Mouse (Mus musculus) adrenal gland, adult 18-20 months (tissue): Measurements from ENCODE around the gene Tph1. TPM values are rescaled to one million over a fixed set of nuclear protein-coding genes. Genes with fewer than 3 reads are reported as not detected.
"Not testable (repeated sequence)": the region's sequence is repeated elsewhere in the genome, so short reads cannot be mapped to it uniquely, and the experiment has no call there.

Experiments used
- DNase-seq, 2 experiments: peaks; one replicate each; pipeline ENCODE4 v3.0.0; 2021 to 2022; ENCODE audit warnings: low spot score in 2 of 2
- total RNA-seq, 2 experiments: library from RNA; stranded (reverse); gene quantifications; 1 replicate in 1 of 2; 2 replicates in 1 of 2; pipeline ENCODE4 v1.2.3; 2021

The Tph1 gene
- total RNA-seq, 2 experiments from 2014 or later, result 0.45 TPM; not detected in 1

DNA sequence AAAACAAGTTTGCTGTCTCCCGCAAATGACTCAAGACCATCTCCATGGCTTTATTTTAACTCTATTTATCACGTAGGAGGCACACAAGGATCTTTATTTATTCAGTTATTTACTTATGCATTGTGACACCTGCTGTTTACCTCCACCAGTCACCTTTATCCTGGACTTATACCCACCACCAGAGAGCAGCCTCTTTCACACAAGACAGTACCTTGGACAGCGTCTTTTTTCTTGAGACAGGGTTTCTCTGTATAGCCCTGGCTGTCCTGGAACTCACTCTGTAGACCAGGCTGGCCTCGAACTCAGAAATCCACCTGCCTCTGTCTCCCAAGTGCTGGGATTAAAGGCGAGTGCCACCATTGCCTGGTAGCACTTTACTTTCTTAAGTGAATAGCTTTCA, 22.1 kb downstream of the Tph1 start:
- DNase-seq, result not testable (repeated sequence)

DNA sequence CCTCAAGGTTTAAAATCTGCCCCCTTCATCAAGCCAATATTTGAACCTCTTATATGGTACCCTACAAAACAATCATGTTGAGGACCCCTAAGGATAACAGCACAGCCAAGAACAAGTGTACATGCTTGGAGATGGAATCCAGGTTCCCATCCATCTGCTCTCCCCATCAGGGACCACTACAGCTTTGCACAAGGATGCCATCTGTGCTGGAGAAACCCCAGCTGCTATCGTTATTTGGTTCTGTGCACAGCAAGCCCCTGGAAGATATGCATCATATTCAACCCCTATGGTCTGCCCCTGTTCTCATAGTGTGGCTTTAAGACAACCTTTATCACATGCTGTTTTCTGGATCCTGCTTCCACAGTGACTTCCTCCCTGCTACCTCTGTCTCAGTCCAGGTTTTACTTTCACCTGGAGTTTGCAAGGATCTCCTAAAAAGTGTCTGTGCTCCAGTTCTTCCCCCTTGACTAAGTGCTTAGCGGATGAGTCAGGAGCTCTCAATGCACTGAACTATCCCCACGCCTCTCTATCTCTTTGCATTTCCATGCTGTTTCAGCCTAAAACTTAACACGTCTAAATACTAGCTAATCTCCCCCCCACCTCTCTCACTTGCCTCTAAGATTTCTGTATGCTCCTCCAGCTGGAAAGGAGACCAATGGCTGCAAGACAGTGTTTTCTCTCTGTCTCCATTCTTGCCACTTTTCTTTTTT, 23.8 kb downstream of the Tph1 start:
- no peak for DNase-seq

DNA sequence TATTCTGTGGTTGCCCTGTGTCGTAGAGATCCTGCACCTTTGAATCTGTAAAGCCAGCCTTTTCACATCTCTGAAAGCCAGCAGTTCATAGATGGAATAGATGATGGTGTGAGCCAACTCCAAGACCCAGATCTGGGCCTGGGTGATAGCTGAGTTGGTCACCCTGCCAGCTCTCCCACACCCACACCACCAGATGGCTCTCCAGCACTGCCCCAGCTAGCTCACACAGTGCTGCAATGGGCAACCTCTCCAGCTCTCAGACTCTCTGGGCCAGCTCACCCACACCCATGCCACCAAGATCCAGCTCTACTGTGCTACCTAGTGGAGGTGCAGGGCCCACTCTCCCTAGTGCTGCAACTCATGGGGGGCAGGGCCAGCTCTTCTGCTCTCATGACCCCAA, 29.2 kb downstream of the Tph1 start:
- no peak for DNase-seq

DNA sequence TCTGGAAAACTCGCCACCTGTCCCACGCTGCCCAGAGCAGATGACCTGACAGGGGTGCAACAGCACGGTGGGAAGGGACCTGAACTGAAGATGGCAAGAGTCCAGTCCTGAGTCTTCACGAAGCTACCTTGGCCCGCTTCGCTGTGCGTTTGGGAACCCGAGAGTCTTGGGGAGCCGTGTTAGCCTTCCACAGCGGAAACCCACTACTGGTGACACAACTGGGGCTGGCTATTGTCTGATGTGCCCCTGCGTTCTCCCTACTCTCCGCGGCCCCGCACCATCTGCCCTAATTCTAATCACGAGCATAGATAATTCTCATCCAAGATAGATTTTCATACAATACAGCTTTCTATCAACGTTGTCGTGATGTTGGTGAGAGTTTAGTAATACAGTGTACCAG, 32.3 kb downstream of the Tph1 start:
- no peak for DNase-seq

DNA sequence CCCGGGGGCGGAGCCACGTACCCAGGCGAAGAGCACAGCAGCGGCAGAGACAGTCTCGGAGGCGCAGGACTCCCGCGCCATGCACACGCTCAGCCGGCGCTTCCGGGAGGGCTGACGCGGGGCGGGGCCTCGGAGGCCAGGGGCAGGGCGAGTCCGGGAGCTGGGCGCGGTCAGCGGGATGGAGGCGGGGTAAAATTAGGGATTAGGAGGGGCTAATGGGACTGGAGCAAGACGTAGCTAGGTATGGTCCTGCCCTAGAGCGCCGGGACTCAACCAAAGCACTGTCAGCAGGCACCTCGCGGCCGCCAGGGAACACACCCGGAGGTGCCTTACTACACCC, 32.7 kb downstream of the Tph1 start, which contains the start of gene Sergef:
Gene Sergef (minus strand): TSS at position 116 of the 340 bp plus-strand sequence.
- DNase-seq, result peak; percentile 90 to 91

DNA sequence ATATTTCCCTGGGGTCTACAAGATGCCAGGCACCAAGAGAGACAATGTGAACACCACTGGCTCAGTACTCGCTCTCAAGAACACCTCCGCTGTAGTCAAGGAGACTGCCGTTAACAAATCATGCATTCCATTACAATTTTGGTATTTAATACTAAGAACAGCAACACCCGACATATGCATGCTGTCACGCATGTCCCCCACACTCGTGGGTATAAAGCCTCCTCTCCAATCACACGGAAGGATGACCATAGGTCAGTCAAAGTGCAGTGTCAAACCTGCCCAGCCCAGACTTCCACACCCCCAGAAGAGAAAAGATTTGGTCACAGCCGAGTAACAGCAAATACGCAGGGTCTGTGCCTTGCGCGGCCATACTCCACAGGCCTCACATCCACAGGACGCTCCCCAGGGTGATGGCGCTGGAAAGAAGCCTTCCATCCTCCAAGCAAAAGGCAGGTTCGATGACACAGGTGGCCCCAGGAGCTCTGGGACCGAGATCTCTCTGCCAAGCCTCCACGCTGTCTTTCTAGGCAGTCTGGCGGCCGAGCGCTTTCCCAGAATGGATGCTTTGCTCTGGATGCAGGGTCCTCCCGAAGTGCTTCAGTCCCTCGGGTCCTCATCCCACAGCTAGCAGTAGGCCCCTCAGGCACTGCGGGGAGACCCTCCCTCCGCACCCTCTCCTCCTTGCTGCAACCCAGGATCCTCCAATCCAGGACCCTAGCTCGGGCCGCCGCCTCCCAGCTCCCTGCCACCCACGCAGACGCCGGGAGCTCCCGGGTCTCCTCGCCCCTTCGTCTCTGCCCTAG, 33.2 kb downstream of the Tph1 start:
- DNase-seq, result no peak

DNA sequence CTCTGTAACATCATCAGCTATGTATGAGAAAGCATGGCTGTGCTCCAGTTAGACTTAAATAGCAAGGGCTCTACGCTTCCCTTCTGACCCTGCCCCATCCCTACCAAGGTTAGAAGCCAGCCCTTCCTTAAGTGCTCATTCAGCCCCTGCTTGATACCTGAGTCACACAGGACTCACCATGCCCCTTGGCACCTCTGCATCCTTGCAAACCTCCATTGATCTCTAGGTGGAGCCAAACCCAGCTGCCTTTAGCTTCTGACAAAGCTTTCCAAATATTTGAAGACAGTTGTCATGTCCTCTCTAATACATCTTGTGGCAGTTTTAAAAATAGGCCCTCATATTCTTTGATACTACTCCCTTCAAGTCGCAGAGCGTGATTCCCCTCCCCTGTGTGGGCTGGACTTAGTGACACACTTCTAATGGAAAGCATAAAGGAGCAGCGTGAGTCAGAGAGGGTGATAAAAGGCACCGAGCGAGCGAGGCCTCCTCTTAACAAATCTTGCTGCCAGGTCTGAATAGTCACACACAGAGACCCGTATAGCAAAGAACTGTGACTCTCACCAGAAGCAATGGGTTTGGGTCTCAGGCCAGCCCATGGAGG, 43.9 kb downstream of the Tph1 start:
- no peak for DNase-seq

DNA sequence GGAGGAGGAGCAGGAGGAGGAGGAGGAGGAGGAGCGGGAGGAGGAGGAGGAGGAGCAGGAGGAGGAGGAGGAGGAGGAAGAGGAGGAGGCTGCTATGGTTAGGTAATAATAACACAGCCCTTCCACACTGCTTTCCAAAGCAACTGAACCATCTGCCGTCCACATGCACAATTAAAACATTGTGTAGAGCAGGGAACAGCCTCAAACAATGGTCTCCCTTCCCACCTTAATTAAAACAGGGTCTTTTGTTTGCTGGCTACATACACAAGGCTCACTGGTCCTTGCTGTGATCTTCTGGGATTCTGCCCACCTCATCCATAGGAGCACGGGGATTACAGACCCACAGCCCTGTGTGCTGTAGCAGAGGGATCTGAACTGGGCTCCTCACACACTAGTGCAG, 48.4 kb downstream of the Tph1 start:
- no peak for DNase-seq

DNA sequence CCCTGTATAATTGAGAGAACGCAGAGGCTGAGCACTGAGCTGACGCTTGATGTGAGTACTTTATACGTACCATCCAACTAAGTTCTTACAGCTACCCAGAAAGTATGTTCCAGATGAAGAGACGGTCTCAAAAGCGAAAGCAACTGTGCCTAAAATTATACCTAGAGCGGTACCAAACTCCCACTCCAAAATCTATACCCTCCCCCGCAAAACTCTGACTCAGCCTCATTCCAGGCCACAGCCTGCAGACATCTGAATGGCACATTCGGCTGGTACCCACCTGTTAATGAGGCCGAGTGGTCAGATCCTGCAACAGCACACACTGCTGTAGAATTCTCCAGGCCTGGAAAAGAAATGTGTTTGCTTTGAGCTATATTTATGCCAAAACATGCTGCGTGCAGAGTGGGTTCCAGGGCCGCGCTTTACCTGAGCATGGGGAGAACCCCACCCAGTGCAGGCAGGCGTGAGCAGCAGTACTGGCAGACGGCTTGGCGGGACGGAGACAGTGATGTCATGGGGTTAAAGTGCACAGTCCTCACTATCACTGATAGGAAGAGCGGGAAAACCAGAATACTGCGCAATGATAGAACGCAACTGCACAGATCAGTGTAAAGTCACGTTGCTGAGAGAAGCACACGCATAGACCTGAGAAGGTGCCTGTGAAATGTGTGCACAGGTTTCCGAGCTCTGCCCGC, 53.8 kb downstream of the Tph1 start:
- DNase-seq, result no peak

DNA sequence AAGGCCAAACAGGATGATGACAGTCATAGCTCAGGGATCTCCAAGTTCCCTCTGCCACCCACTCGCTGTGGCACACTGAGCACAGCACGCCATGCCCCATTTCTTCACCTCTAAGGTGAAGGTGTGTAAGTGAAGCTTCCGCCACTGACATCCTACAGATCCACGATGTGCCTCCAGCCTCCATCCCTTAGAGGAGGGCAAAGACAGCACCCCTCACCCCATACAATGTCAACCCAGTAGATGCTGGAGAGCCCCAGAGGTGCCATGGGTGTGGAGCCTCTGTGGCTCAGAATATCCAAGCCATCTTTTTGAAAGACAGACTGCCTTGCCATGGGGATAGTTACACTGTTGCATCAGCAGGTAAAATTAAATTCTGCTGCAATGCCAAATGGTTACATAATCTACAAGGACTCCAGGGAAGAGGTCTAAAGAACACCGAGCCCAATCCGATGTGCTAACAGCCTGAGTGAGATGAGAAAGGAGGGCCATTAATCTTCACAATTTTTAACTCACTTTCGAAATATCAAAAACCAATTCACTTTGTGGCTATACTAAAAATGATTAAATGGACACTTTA, 55.8 kb downstream of the Tph1 start:
- DNase-seq, result no peak

DNA sequence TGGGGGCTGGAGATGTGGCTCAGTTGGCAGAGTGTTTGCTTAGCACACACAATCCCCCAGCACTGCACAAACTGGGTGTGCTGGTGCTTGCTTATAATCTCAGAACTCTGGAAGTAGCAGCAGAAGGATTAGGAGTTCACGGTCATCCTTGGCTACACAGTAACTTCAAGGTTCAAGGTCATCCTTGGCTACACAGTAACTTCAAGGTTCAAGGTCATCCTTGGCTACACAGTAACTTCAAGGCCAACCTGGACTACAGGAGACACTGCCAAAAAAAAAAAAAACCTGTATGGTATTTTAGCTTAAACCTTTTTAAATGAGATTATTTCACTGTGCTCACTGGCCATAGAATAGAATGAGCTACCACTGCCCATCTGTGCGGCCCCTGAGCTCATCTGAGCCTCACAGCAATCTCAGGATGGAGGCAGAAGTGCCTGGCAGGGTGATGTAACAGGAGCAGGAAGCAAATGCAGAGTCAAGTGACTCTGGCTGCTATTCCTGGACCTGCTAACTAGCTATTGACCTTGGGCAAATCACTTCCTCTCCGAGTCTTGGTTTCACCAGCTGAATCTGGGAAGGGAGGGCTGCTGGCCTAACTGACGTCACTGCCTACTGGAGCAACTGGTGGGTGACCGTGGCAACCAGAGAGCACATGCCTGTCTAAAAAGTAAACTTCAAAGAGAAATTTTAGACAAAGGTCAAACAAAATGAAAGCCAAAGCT, 56.9 kb downstream of the Tph1 start:
- peak in 1 of 2 experiments; percentile 44 for DNase-seq

DNA sequence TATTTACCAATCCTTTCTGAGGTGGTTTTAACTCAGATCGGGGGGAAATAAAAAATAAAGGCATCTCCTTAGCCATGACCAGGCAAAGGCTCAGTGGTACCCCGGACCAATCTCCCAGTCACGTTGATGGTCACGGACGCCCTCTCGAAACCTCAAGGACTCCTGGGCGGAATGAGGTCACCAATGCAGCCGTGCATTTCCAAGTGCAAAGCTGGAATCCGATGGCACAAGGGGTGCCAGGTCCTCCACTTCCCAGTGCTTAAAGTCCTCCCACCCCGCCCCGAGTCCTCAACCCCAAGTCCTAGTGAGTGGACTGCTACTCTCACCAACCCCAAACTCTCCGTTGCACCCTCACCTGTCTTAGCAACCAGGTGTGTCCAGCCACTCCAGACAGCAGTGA, 58.1 kb downstream of the Tph1 start:
- DNase-seq, result no peak

DNA sequence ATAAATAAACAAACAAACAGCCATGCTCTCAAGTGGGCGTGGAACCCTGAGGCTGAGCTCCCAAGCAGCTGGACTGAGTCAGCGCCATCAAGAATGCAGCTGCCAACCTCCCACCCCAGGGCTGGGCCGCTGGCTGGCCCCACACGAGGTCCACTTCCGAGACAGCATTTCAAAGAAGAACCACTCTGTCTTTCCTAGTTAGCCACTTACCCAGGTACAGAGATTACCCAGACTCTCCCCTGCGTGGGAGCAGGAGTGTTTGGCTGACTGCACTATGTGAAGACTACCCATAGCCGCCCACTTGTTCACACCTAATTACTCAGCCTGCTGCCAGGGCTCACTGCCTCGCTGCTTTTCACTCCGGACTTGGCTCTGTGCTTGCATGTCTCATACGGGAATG, 59.2 kb downstream of the Tph1 start:
- no peak for DNase-seq

DNA sequence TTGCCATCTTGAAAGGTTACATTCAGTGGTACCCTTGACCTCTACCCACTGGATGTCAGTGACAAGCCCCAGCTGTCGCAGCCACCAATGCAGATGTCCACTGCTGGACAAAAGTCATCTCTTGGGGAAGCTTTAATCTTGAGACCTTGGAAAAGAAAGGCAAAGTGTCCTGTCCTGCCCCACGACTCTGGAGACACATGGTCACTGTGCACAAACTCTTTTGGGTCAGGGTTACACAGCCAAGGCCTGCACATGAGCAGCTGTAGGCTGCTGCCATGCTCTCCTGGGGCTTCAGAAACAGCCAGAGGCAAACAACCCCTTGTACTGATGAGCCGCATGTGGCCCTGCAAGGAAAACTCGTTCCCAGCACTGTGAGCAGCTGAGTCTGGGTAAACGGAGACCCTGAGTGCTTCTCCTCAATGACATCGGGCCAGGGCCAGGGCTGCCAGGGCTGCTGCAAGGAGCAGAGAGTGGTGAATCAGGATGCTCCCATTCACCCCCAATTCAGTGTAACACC, 59.9 kb downstream of the Tph1 start:
- no peak for DNase-seq

DNA sequence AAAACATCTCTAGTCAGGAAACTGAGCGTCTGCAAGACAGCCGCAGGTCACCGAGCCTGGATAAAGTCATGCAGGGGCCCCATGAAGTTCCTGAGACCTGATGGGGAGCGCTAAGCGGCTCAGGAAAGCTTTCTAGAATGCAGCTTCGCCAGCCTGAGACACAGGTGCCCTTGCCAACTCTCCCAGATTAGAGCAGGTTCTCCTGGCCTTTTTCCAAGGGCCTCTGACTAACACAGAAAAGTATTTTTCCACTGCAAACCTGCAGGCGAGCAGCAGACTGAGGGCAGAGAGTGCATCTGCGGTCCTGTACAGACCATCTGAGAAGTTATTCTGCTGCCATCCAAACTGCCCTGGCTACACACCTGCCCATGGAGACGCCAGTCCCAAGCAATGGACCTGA, 60.4 kb downstream of the Tph1 start:
- peak in 1 of 2 experiments; percentile 54 for DNase-seq

DNA sequence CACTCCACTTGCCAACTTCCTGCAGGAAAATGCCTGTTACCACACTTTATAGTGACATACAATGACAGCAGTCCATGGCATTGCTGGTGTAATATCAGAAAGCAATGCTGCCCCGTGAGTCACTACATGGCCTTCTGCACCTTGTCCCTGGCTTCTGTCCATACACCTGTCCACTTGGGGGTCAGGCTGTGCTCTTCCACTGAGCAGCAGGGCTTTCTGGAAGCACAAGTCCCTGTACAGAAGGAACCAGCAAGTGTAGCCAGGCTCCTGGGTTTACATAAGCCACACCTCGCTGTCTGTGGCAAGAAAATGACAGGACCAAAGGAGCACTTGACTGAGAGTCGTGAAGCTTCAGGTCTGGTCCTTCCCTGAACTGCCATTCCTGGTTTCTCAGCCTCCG, 63.0 kb downstream of the Tph1 start:
- no peak for DNase-seq

DNA sequence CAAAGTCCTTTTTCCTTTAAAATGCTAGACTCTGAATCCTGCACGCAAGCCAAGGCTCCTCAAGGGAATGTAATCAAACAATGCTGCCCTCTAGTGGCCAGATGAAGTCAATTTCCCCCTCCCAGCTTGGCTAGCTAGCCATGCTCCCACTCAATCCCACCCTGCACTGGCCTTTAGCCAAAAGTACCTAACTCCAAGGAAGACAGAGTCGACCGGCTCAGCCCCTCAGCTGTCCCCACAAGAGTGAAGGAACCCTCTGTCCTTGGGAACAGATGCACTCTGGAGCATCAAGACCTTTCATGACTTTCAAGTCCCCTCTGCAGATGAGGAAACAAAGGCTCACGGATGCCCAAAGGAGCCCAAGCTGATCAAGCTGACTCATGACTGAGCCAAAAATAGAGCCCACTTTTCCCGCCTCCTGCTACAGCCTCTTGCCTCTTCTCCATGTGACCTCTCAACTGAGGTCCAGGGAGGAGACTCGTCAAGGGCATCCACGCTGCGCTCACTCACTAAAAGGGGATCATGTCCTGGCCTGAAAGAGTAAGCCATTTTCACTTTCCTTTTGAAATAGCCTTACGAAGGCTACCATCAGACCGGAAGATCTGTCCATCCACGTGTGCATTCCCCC, 64.8 kb downstream of the Tph1 start:
- peak in 1 of 2 experiments; percentile 52 for DNase-seq

DNA sequence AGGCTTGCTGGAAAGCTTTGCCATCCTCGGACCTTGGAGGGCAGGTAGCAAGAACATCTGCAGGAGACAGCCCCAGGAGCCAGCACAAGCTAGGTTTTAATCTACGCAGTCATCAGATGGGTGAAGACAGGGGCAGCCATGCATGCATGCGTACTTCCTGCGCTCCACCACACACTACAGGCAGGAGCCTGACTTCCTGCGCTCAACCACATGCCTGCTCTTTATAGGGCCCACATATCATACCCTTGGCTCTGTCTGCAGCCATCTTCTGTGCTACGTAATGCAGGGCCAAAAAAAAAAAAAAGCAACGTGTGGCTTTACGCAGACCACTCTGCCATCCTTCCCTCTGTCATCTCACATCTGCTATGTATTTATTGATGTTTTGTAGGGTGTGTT, 65.3 kb downstream of the Tph1 start:
- no peak for DNase-seq

DNA sequence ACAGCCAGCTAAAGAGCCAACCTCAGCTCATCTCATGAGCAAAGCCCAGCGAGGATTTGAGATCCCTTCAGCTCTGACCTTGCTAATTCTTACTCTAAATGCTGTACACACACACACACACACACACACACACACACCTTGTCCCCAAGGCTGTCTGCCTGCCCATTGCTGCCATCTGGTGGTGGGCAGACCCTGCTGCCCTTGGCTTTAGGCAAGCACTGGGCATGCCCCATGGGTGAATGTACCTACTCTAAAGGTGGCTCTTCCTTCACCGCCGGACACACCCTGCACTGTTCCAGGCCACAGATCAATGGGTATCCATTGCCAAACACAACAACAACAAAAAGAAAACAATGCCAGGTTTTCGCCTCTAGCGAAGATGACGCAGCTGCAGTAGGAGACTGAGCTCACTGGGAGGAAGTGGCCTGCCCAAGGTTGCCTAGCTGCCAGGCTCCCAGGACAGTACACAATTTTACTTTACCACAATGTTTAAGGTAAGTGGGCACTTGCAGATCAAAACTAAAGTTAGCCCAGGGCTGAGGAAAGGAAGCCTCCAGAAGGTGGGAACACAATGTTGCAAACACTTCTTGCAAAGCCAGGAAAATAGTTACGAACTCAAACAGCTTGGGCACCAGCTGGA, 65.8 kb downstream of the Tph1 start:
- DNase-seq, result peak; percentile 66 to 74
